Mouse (Mus musculus): Measurements from ENCODE around the gene Nr3c2. TPM values are rescaled to one million over a fixed set of nuclear protein-coding genes. Genes with fewer than 3 reads are reported as not detected.

Nr3c2 gene
- total RNA-seq, 2 experiments from 2014 or later = 34.8 to 37.4 TPM

DNA sequence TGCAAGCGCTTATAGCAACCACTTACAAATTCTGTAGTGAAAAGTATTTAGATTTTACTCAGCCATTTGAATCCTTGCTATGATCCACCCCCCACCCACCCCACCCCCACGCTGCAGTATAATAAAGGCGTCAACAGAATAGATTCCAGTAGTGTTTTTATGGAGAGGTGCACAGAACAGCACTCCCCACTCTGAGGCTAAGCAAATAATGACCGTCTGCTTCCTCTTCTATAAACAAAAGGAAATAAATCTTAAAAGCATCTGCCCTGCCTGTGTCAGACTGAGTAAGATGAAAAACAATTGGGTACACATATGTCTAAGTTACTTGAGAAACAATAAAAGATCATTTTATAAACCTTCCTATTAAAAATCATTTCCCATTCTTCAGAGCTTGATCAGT is 197.5 kb downstream of the Nr3c2 start:
- intact Hi-C loops (cut with DNase I) = no loop called here
- TF ChIP-seq CTCF (IDR thresholded peaks at IDR 0.05) = no peak
- Histone ChIP-seq H3K4me3 (no peak overlapping the region), H3K27ac (no peak overlapping the region)
- DNase-seq (ENCODE audit: extremely low spot score in 1 of 2, low spot score in 2 of 2) = no peak

DNA sequence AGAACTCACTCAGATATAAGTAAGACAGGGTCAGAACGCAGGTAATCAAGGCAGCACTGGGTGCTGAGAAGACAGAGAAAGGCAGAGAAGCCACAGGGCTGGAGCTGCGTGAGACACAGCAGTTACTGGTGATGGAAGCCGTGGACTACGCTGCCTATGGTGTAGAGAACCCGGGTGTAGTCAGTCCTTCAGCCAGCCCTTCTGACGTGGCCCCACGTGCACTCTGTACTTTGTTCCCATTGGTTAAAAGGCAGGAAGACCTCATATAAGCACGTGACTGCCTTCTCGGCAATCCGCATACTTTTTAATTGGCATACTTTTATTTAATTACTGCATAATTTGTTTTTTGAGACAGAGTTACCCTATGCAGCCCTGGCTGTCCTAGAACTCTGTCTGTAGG is 198.9 kb downstream of the Nr3c2 start:
- DNase-seq (ENCODE audit: extremely low spot score in 1 of 2, low spot score in 2 of 2) = no peak
- no peak overlapping the region for H3K27ac ChIP-seq
- H3K4me3 ChIP-seq = no peak overlapping the region
- intact Hi-C loops (cut with DNase I) = no loop called here
- TF ChIP-seq CTCF (IDR thresholded peaks at IDR 0.05) = no peak

DNA sequence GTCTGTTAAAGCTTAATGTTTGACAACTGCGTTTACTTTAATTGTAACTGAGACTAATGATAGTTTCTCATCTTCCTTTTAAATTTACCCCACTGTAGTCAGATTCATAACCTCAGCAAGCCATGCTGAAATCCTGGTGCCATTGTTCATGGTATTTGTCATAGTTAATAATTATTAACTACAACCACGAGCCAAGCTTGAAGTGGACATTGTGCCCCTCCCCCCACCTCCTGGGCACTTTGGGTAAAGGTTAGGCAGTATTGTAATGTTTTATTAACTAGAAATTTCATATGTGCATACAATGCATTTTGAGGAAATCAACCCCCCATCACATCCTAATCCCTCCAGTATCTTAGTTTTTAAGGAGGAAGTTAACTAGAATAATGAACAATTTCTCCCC is 201.1 kb downstream of the Nr3c2 start:
- no peak for TF ChIP-seq CTCF (IDR thresholded peaks at IDR 0.05)
- Histone ChIP-seq H3K4me3 (no peak overlapping the region), H3K27ac (no peak overlapping the region)
- intact Hi-C loops (cut with DNase I) = no loop called here
- no peak for DNase-seq (ENCODE audit: extremely low spot score in 1 of 2, low spot score in 2 of 2)

GRCm38 (mm10) chr8:77102879-77103278 is 203.6 kb downstream of the Nr3c2 start:
- intact Hi-C loops (cut with DNase I) = no loop called here
- DNase-seq (ENCODE audit: extremely low spot score in 1 of 2, low spot score in 2 of 2) = no peak
- Histone ChIP-seq H3K27ac (no peak overlapping the region), H3K4me3 (no peak overlapping the region)
- TF ChIP-seq CTCF (IDR thresholded peaks at IDR 0.05) = no peak

DNA sequence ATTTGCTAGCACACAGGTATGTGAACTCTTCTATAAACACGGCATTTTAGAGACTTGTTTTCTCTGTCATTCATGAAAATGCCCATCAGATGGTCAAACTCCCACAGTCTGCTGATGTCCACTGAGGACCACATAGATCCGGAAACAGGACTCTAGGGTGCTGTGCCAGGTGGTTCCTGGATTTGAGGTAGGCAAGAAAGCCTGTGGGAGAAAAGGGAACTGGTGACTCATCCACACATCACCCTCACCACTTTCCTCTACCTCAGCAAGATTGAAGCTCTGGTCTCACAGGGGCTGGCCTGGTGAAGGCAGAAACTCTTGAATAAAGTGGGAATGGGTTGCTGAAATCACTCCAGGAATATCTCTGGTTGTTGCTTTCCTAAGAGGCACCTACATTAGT is 213.5 kb downstream of the Nr3c2 start:
- intact Hi-C loops (cut with DNase I) = no loop called here
- Histone ChIP-seq H3K27ac (no peak overlapping the region), H3K4me3 (no peak overlapping the region)
- TF ChIP-seq CTCF (IDR thresholded peaks at IDR 0.05) = no peak
- no peak for DNase-seq (ENCODE audit: extremely low spot score in 1 of 2, low spot score in 2 of 2)

GRCm38 (mm10) chr8:77114769-77115168 is 215.5 kb downstream of the Nr3c2 start:
- peak; percentile 12 to 15 for DNase-seq (ENCODE audit: extremely low spot score in 1 of 2, low spot score in 2 of 2)
- no peak overlapping the region for H3K4me3 ChIP-seq
- no peak for TF ChIP-seq CTCF (IDR thresholded peaks at IDR 0.05)
- intact Hi-C loops (cut with DNase I) = no loop called here
- no peak overlapping the region for H3K27ac ChIP-seq

DNA sequence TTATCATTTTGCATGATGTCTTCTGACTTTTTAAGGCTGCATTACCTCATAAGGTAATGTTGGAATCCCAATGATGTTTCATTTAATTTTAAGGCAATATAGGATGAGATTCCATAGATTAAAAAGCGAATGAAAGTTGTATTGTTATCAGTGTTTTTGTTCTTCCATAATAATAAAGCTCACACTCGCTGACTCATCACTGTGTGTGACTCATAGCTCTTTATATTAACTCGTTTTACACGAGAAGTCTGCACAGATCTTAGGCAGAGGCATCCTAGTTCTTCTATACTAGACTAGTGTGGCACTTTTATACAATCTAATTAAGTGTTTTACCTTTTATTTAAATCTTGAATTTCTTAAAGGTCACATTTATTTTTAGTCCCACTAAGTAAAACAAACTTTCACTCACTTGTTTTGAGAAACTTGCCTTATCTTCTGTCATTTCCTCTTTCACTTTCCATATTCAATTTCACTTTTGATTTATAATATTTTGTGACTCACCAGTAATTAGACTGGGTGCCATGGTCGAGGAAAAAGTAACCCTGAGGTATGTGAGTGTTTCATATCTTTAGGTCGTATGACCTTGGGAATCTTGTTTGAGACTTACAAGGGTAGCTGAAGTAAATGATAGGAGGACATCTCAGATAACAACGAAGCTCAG is 217.3 kb downstream of the Nr3c2 start:
- no peak for TF ChIP-seq CTCF (IDR thresholded peaks at IDR 0.05)
- no peak overlapping the region for H3K4me3 ChIP-seq
- no peak for DNase-seq (ENCODE audit: extremely low spot score in 1 of 2, low spot score in 2 of 2)
- no peak overlapping the region for H3K27ac ChIP-seq
- intact Hi-C loops (cut with DNase I) = no loop called here

- no peak for DNase-seq (ENCODE audit: extremely low spot score in 1 of 2, low spot score in 2 of 2)
- Histone ChIP-seq H3K27ac (0 out of 2 replicates have a peak overlapping the region, but pooled peaks have one; percentile 16), H3K4me3 (no peak overlapping the region)
- no peak for TF ChIP-seq CTCF (IDR thresholded peaks at IDR 0.05)
- intact Hi-C loops (cut with DNase I) = no loop called here
These were observed 221.7 kb downstream of the Nr3c2 start for GRCm38 (mm10) chr8:77120810-77121570.

- intact Hi-C loops (cut with DNase I) = no loop called here
- H3K4me3 ChIP-seq = no peak overlapping the region
- no peak for DNase-seq (ENCODE audit: extremely low spot score in 1 of 2, low spot score in 2 of 2)
- TF ChIP-seq CTCF (IDR thresholded peaks at IDR 0.05) = no peak
- 0 out of 2 replicates have a peak overlapping the region, but pooled peaks have one; percentile 16 for H3K27ac ChIP-seq
These were observed 222.3 kb downstream of the Nr3c2 start for GRCm38 (mm10) chr8:77121571-77121890.

DNA sequence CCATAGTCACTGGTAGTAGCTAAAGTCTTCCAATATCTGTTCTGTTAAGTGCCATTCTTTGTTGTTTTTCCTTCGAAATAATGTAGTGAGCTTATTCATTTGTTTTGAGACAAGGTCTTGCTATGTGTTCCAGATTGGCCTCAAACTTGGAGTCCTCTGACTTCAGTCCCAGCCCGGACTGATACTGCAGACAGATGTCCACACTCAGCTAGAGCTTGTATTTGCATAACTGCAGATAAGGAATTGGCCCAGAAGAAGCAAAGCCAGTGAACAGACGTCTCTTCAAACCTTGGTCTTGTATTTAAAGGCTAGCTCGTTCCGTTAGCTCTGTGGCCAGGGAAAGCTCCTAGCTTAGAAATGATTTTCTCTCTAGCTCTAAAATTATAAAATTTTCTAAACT is 223.1 kb downstream of the Nr3c2 start:
- no peak for DNase-seq (ENCODE audit: extremely low spot score in 1 of 2, low spot score in 2 of 2)
- H3K4me3 ChIP-seq = no peak overlapping the region
- intact Hi-C loops (cut with DNase I) = no loop called here
- H3K27ac ChIP-seq = no peak overlapping the region
- no peak for TF ChIP-seq CTCF (IDR thresholded peaks at IDR 0.05)

- no peak for DNase-seq (ENCODE audit: extremely low spot score in 1 of 2, low spot score in 2 of 2)
These were observed 226.5 kb downstream of the Nr3c2 start for GRCm38 (mm10) chr8:77125777-77126176.

DNA sequence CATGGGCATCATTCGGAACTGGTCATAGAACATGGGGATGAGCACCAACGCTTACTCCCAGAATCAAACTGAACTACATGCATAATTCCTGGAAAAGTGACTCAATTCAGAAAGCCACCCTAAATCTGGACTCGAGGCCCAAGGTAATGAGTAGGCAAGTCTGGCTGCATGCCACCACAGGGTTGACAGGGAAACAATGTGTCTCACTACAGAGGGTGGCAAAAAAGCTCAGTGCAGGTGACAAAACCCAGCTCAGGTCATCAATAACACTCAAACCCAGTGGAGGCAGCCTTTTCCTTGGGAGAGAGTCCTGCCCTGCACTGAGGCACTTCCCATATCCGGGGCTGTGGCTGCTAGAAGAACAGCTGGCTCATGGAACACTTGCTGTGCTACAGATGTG is 228.8 kb downstream of the Nr3c2 start:
- DNase-seq (ENCODE audit: extremely low spot score in 1 of 2, low spot score in 2 of 2) = no peak
- TF ChIP-seq CTCF (IDR thresholded peaks at IDR 0.05) = no peak
- Histone ChIP-seq H3K4me3 (no peak overlapping the region), H3K27ac (no peak overlapping the region)
- intact Hi-C loops (cut with DNase I) = no loop called here

More at GRCm38 (mm10) chr8:77125777-77126176, 226.5 kb downstream of the Nr3c2 start:
- intact Hi-C loops (cut with DNase I) = no loop called here
- Histone ChIP-seq H3K27ac (no peak overlapping the region), H3K4me3 (no peak overlapping the region)
- TF ChIP-seq CTCF (IDR thresholded peaks at IDR 0.05) = no peak
